Mouse (Mus musculus) embryonic facial prominence, embryonic 14.5 days (tissue): ENCODE results near the gene Erv3. TPM values are rescaled to one million over a fixed set of nuclear protein-coding genes. Genes with fewer than 3 reads are reported as not detected.

Source experiments
- ATAC-seq: fragments of 200-750 bp; cut with Nextera tagmentation; 2 replicates; pipeline ENCODE4 v1.8.0; 2017; ENCODE audit warnings: low read depth, moderate number of reproducible peaks, moderate TSS enrichment
- DNase-seq: peaks from one replicate; pipeline ENCODE4 v3.0.0-alpha.2; 2015; ENCODE audit warnings: low spot score
- H3K27ac ChIP-seq: fragments of 300-500 bp; sonication (generic); replicated peaks from 2 replicates; pipeline ENCODE4 v1.5.1; 2014; ENCODE audit warnings: low read depth, mild to moderate bottlenecking, low read length, moderate library complexity
- H3K27me3 ChIP-seq: fragments of 300-500 bp; sonication (generic); replicated peaks from 2 replicates; pipeline ENCODE4 v1.6.1; 2014; ENCODE audit warnings: low read length; ENCODE audit not compliant: control insufficient read depth, insufficient read depth
- H3K36me3 ChIP-seq: fragments of 300-500 bp; sonication (generic); 2 replicates; pipeline ENCODE4 v1.6.1; 2014; ENCODE audit warnings: low read length, mixed read lengths; ENCODE audit not compliant: control insufficient read depth, insufficient read depth
- H3K4me1 ChIP-seq: fragments of 300-500 bp; sonication (generic); 2 replicates; pipeline ENCODE4 v1.6.1; 2014; ENCODE audit warnings: antibody characterized with exemption, low read length; ENCODE audit not compliant: control insufficient read depth, insufficient read depth
- H3K4me2 ChIP-seq: fragments of 300-500 bp; sonication (generic); 2 replicates; pipeline ENCODE4 v1.6.1; 2014; ENCODE audit warnings: low read depth, mild to moderate bottlenecking, low read length, moderate library complexity, mixed read lengths
- H3K4me3 ChIP-seq: fragments of 300-500 bp; sonication (generic); 2 replicates; pipeline ENCODE4 v1.5.1; 2014; ENCODE audit warnings: low read depth, mild to moderate bottlenecking, low read length
- H3K9ac ChIP-seq: fragments of 300-500 bp; sonication (generic); 2 replicates; pipeline ENCODE4 v1.6.1; 2014; ENCODE audit warnings: low read depth, mild to moderate bottlenecking, low read length, moderate library complexity, mixed read lengths
- H3K9me3 ChIP-seq: fragments of 300-500 bp; sonication (generic); 2 replicates; pipeline ENCODE4 v1.6.1; 2016; ENCODE audit warnings: low read length; ENCODE audit not compliant: control insufficient read depth
- WGBS: fragments of 180-500 bp; shearing (Covaris S2); extraction: QIAGEN DNeasy Blood & Tissue Kit; methylation state at CpG from one replicate; pipeline ENCODE4 v1.1.7; 2014; 5-methylcytosine and 5-hydroxymethylcytosine counted together
- polyA plus RNA-seq: library from polyadenylated mRNA; unstranded; fragments of >200 nt; fragmentation: Nextera tagmentation; extraction: Ambion mirVana; gene quantifications from 2 replicates; pipeline ENCODE4 v1.2.1, GENCODE M21; 2014

Gene Erv3
- polyA plus RNA-seq, 1 experiment from 2014 or later, result not detected

GRCm38 (mm10) chr2:131902423-131902822, 42.9 kb upstream of the Erv3 start:
- DNase-seq (no peak), ATAC-seq (no peak)
- Histone ChIP-seq H3K9me3 (no peaks in the 10 kb centered on the region), H3K4me2 (no peak overlapping the region), H3K27me3 (no peaks in the 10 kb centered on the region), H3K4me1 (no peaks in the 10 kb centered on the region), H3K9ac (no peak overlapping the region), H3K27ac (no peak overlapping the region), H3K36me3 (no peaks in the 10 kb centered on the region), H3K4me3 (no peak overlapping the region)
- 34% methylated on average over 2 of the region's 3 CpGs for WGBS

GRCm38 (mm10) chr2:131897336-131898109, 38.0 kb upstream of the Erv3 start:
- ATAC-seq (no peak), DNase-seq (no peak)
- Histone ChIP-seq H3K4me1 (no peaks in the 10 kb centered on the region), H3K27me3 (no peaks in the 10 kb centered on the region), H3K4me2 (no peak overlapping the region), H3K4me3 (no peak overlapping the region), H3K9me3 (no peaks in the 10 kb centered on the region), H3K36me3 (no peaks in the 10 kb centered on the region), H3K9ac (no peak overlapping the region), H3K27ac (no peak overlapping the region)
- 88% methylated on average over 12 of the region's 12 CpGs for WGBS

GRCm38 (mm10) chr2:131896011-131896410, 36.5 kb upstream of the Erv3 start:
- no peaks in the 10 kb centered on the region for H3K27me3 ChIP-seq

DNA sequence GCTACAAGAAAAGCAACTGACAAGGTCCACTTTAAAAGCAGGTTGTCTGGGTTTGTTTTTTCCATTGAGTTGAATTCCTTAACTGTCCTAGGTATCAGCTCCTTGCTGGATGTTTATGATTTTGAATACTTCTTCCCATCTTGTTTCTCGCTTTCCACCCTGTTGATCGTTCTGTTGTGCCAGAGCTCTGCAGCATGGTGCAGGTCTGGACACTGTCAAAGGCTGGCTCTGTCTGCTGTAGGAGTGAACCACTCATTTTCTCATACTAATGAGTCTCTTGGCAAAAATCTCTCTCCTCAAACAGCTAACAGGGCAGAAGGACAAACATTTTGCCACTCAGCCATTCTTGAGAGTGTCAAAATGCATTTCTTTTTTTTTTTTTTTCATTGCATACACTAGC, 35.6 kb upstream of the Erv3 start:
- H3K9me3 ChIP-seq, result no peaks in the 10 kb centered on the region
- H3K4me2 ChIP-seq, result no peak overlapping the region
- DNase-seq (no peak), ATAC-seq (no peak)
- H3K36me3 ChIP-seq, result no peaks in the 10 kb centered on the region
- H3K27ac ChIP-seq, result no peak overlapping the region
- H3K4me3 ChIP-seq, result no peak overlapping the region
- no peaks in the 10 kb centered on the region for H3K4me1 ChIP-seq
- H3K9ac ChIP-seq, result no peak overlapping the region
- no peaks in the 10 kb centered on the region for H3K27me3 ChIP-seq
- WGBS, result 79% methylated on average over 2 of the region's 2 CpGs

More at GRCm38 (mm10) chr2:131896011-131896410, 36.5 kb upstream of the Erv3 start:
- no peak for DNase-seq
- Histone ChIP-seq H3K9me3 (no peaks in the 10 kb centered on the region), H3K36me3 (no peaks in the 10 kb centered on the region), H3K4me1 (no peaks in the 10 kb centered on the region), H3K4me3 (no peak overlapping the region), H3K4me2 (no peak overlapping the region), H3K27ac (no peak overlapping the region), H3K9ac (no peak overlapping the region)
- WGBS, result 91% methylated on average over 4 of the region's 4 CpGs
- ATAC-seq, result no peak

DNA sequence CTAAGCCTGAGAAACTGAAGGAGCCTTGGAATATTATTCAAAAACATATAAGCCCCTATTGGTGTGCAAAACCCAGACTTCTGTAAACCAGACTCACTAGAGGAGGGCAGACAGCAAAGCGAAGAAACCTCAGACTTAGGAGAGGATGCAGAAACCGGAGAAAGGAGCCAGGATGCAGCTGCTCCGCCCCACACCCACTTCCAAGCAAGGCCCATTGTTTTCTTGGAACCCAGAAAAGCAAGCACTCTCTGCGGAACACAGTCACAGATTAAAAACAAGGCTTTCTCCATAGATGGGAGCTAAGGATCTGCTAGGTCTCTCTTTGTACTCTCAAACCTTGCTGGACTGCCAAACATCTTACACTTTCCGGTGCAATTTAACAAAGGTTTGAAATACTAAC, 33.0 kb upstream of the Erv3 start:
- Histone ChIP-seq H3K36me3 (no peaks in the 10 kb centered on the region), H3K4me1 (no peaks in the 10 kb centered on the region), H3K4me2 (no peak overlapping the region), H3K4me3 (no peak overlapping the region), H3K27ac (no peak overlapping the region; the same call in 1 of the 2 replicates), H3K9ac (no peak overlapping the region), H3K9me3 (no peaks in the 10 kb centered on the region), H3K27me3 (no peaks in the 10 kb centered on the region)
- ATAC-seq (no peak), DNase-seq (peak; percentile 34)
- WGBS, result 30% methylated on average over 5 of the region's 5 CpGs

DNA sequence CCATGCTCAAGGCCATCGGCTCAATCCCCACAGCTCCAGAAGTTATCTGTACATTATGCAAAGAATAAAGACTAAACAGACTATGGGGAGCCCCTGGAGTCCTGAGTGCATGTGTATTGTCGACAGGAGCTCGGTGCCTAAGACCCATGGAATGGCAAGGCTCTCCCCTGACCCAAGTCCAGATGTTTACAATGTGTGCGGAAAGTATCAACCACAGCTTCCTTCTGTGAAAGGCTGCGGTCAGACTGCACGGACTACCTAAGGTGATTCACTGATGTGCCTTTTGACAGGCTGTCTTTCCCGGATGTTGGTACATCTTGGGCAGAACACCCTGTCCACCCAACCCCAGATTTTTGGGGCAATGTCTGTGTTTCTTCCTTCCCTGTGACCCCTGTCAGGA, 28.7 kb upstream of the Erv3 start:
- Histone ChIP-seq H3K4me1 (no peaks in the 10 kb centered on the region), H3K4me2 (no peak overlapping the region), H3K27ac (no peak overlapping the region), H3K4me3 (no peak overlapping the region), H3K27me3 (no peaks in the 10 kb centered on the region), H3K9ac (no peak overlapping the region), H3K36me3 (no peaks in the 10 kb centered on the region), H3K9me3 (no peaks in the 10 kb centered on the region)
- ATAC-seq (no peak), DNase-seq (no peak)
- 68% methylated on average over 7 of the region's 7 CpGs for WGBS

- no peaks in the 10 kb centered on the region for H3K27me3 ChIP-seq
- no peak overlapping the region for H3K27ac ChIP-seq
- no peaks in the 10 kb centered on the region for H3K4me1 ChIP-seq
- H3K36me3 ChIP-seq, result no peaks in the 10 kb centered on the region
- no peak overlapping the region for H3K4me2 ChIP-seq
- no peak for DNase-seq
- no peaks in the 10 kb centered on the region for H3K9me3 ChIP-seq
- 79% methylated on average over 6 of the region's 6 CpGs for WGBS
- ATAC-seq, result no peak
- H3K4me3 ChIP-seq, result no peak overlapping the region
- no peak overlapping the region for H3K9ac ChIP-seq
These were observed 27.1 kb upstream of the Erv3 start for GRCm38 (mm10) chr2:131886503-131887160.

- H3K27me3 ChIP-seq, result no peaks in the 10 kb centered on the region
- ATAC-seq (no peak), DNase-seq (peak; percentile 16)
- no peak overlapping the region for H3K4me3 ChIP-seq
- H3K27ac ChIP-seq, result no peak overlapping the region
- 76% methylated on average over 2 of the region's 2 CpGs for WGBS
- H3K4me1 ChIP-seq, result no peaks in the 10 kb centered on the region
- no peak overlapping the region for H3K4me2 ChIP-seq
- no peak overlapping the region for H3K9ac ChIP-seq
- H3K36me3 ChIP-seq, result no peaks in the 10 kb centered on the region
- H3K9me3 ChIP-seq, result no peaks in the 10 kb centered on the region
These were observed 23.6 kb upstream of the Erv3 start for GRCm38 (mm10) chr2:131883136-131883535.

DNA sequence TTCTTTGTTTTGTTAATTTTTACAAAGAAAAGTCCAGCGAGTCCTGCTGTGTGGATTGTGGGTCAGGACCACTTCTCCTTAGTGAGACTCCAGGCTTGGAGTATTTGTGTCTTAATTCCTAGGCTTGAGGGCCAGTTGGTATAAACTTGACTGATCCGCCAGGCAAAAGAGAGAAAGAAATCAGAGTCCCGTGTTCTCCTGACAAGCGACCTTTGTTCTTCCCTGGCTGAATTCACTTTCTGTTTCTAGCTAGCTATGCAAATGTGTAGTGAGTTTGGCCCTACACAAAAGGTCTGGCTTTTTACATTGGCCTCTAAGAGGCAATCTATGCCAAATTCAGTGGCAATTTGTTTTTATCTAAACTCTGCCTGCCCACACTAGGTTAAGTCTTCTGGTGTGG, 22.2 kb upstream of the Erv3 start:
- no peak overlapping the region for H3K4me3 ChIP-seq
- WGBS, result 48% methylated on average over 4 of the region's 4 CpGs
- no peak overlapping the region for H3K9ac ChIP-seq
- no peak overlapping the region for H3K4me2 ChIP-seq
- no peaks in the 10 kb centered on the region for H3K9me3 ChIP-seq
- no peaks in the 10 kb centered on the region for H3K4me1 ChIP-seq
- no peaks in the 10 kb centered on the region for H3K36me3 ChIP-seq
- no peak for ATAC-seq
- H3K27ac ChIP-seq, result no peak overlapping the region
- no peak for DNase-seq
- H3K27me3 ChIP-seq, result no peaks in the 10 kb centered on the region
